Mouse (Mus musculus) MEL (cell line): ENCODE data around the gene Mettl17.

Experiments used
- BHLHE40 ChIP-seq: IDR thresholded peaks from 2 replicates; pipeline ENCODE4 v1.6.1; 2012; ENCODE audit warnings: low read depth, mild to moderate bottlenecking, inconsistent platforms, low read length, improper control_type of control experiment, borderline replicate concordance
- EP300 ChIP-seq, 2 experiments: IDR thresholded peaks; 2 replicates each; pipeline ENCODE4 v1.6.1; 2011; ENCODE audit warnings: improper control_type of control experiment in 2 of 2, low read length in 2 of 2, low read depth in 1 of 2, mild to moderate bottlenecking in 1 of 2
- GATA1 ChIP-seq: IDR thresholded peaks from 2 replicates; pipeline ENCODE4 v1.6.1; 2011; ENCODE audit warnings: low read depth, low read length, improper control_type of control experiment
- MAFK ChIP-seq: IDR thresholded peaks from 2 replicates; pipeline ENCODE4 v1.6.1; 2011; ENCODE audit warnings: low read depth, mild to moderate bottlenecking, low read length, improper control_type of control experiment, borderline replicate concordance
- MAX ChIP-seq: IDR thresholded peaks from 2 replicates; pipeline ENCODE4 v1.6.1; 2011; ENCODE audit warnings: low read length, improper control_type of control experiment
- MEF2A ChIP-seq: IDR thresholded peaks from 2 replicates; pipeline ENCODE4 v1.6.1; 2014; ENCODE audit warnings: low read depth, mild to moderate bottlenecking, inconsistent platforms, low read length, improper control_type of control experiment; ENCODE audit not compliant: poor library complexity, insufficient replicate concordance, severe bottlenecking; ENCODE audit errors: extremely low read depth
- MYB ChIP-seq: IDR thresholded peaks from 2 replicates; pipeline ENCODE4 v1.6.1; 2011; ENCODE audit warnings: mild to moderate bottlenecking, low read depth, low read length, improper control_type of control experiment
- MYC ChIP-seq: IDR thresholded peaks from 2 replicates; pipeline ENCODE4 v1.6.1; 2011; ENCODE audit warnings: low read depth, mild to moderate bottlenecking, low read length, improper control_type of control experiment, moderate library complexity
- POLR2A ChIP-seq, 2 experiments: IDR thresholded peaks; 2 replicates each; pipeline ENCODE4 v1.6.1; 2011 to 2012; ENCODE audit warnings: low read length in 2 of 2, mild to moderate bottlenecking in 2 of 2, control low read depth in 1 of 2, improper control_type of control experiment in 1 of 2, low read depth in 1 of 2, moderate library complexity in 1 of 2; ENCODE audit not compliant: control insufficient read depth in 1 of 2, insufficient read depth in 1 of 2, poor library complexity in 1 of 2
- POLR2AphosphoS5 ChIP-seq: IDR thresholded peaks from 2 replicates; pipeline ENCODE4 v1.6.1; 2012; ENCODE audit warnings: low read depth, borderline replicate concordance, mild to moderate bottlenecking, inconsistent platforms, low read length, moderate library complexity, mixed read lengths

GRCm38 (mm10) chr14:51923492-51923891, 38.9 kb downstream of the Mettl17 start:
- TF ChIP-seq MYB (no peak), POLR2A (IDR thresholded peaks at IDR 0.05; ENCODE audit: control insufficient read depth in 1 of 2, insufficient read depth in 1 of 2, low read depth in 1 of 2, low read length in 2 of 2, poor library complexity in 1 of 2) (no peak), MYC (no peak), MAFK (no peak), GATA1 (no peak), MAX (no peak), MEF2A (no peak), POLR2AphosphoS5 (no peak), EP300 (IDR thresholded peaks at IDR 0.05; ENCODE audit: low read depth in 1 of 2, low read length in 2 of 2) (no peak), BHLHE40 (no peak)
